In genomic region chr7:30598786-30599185, GRCm38 (mm10) we compare ENCODE assay signal across 10 mouse cellular contexts. TPM values are rescaled to one million over a fixed set of nuclear protein-coding genes. Genes with fewer than 3 reads are reported as not detected.
DNase-seq lines count a peak whose midpoint lies in the region; ATAC-seq lines count a peak whose summit lies in the region.
"Had no signal": no experiment of that assay in that cellular context is flagged by ENCODE, and none has a peak within 500 bp of the region (broad histone marks: within the 10 kb centered on the region; RNA-seq: fewer than 3 reads in every experiment).

TSS of gene Zbtb32 (minus strand) at chr7:30598909.

- H3K27me3 ChIP-seq in liver, embryonic 11.5 days (replicated peaks; ENCODE audit: control insufficient read depth, insufficient read depth, low read length): no peaks in the 10 kb centered on the region
- no peaks in the 10 kb centered on the region for H3K27me3 ChIP-seq in forebrain, embryonic 10.5 days (ENCODE audit: poor library complexity, severe bottlenecking)
- no peaks in the 10 kb centered on the region for H3K27me3 ChIP-seq in intestine, embryonic 15.5 days (replicated peaks)
- no peaks in the 10 kb centered on the region for H3K27me3 ChIP-seq in neural tube, embryonic 15.5 days (replicated peaks)

- DNase-seq in liver, embryonic 11.5 days (ENCODE audit: low spot score): no peak
- no peak for DNase-seq in liver
- no peak for DNase-seq in forebrain, embryonic 10.5 days (ENCODE audit: extremely low spot score, low spot score)
- no peak for DNase-seq in thymus, postnatal 0 days (ENCODE audit: low spot score)
- no peak for DNase-seq in urinary bladder, postnatal 4 days (ENCODE audit: low spot score in 2 of 2)
- DNase-seq in kidney, postnatal 14 days: no peak
- DNase-seq: cerebellum, adult 18-20 months; spleen, adult 18-20 months had no signal

- peak within 1 kb of the TSS; percentile 37 for H3K4me2 ChIP-seq in liver, embryonic 11.5 days
- peak within 1 kb of the TSS; percentile 30 for H3K4me2 ChIP-seq in intestine, embryonic 15.5 days (replicated peaks)
- H3K4me2 ChIP-seq in neural tube, embryonic 15.5 days: peak within 1 kb of the TSS; percentile 52

- ATAC-seq in liver, embryonic 11.5 days (replicated peaks; ENCODE audit: low FRiP score): no peak
- no peak for ATAC-seq in intestine, embryonic 15.5 days
- no peak for ATAC-seq in neural tube, embryonic 15.5 days (ENCODE audit: low FRiP score)

- no peaks in the 10 kb centered on the region for H3K36me3 ChIP-seq in liver, embryonic 11.5 days (ENCODE audit: control insufficient read depth, insufficient read depth, low read length)
- H3K36me3 ChIP-seq in forebrain, embryonic 10.5 days (replicated peaks): no peaks in the 10 kb centered on the region
- no peaks in the 10 kb centered on the region for H3K36me3 ChIP-seq in intestine, embryonic 15.5 days
- H3K36me3 ChIP-seq in neural tube, embryonic 15.5 days: no peaks in the 10 kb centered on the region

- 0 out of 2 replicates have a peak, but pooled peaks cover 4% of the 10 kb centered on the region for H3K4me1 ChIP-seq in liver, embryonic 11.5 days (replicated peaks; ENCODE audit: control insufficient read depth, insufficient read depth, low read length)
- peaks cover 14% of the 10 kb centered on the region for H3K4me1 ChIP-seq in forebrain, embryonic 10.5 days
- peaks cover 7% of the 10 kb centered on the region for H3K4me1 ChIP-seq in intestine, embryonic 15.5 days (replicated peaks)
- peaks cover 12% of the 10 kb centered on the region for H3K4me1 ChIP-seq in neural tube, embryonic 15.5 days

- H3K27ac ChIP-seq in liver, embryonic 11.5 days (ENCODE audit: low read depth, low read length): no peak within 1 kb of the TSS
- 0 out of 2 replicates have a peak within 1 kb of the TSS, but pooled peaks have one; percentile 40 for H3K27ac ChIP-seq in forebrain, embryonic 10.5 days
- 0 out of 2 replicates have a peak within 1 kb of the TSS, but pooled peaks have one; percentile 40 for H3K27ac ChIP-seq in intestine, embryonic 15.5 days
- H3K27ac ChIP-seq in neural tube, embryonic 15.5 days (replicated peaks): peak within 1 kb of the TSS; percentile 56

- no peak within 1 kb of the TSS for H3K4me3 ChIP-seq in liver, embryonic 11.5 days (ENCODE audit: low read depth, low read length)
- peak within 1 kb of the TSS; percentile 25 for H3K4me3 ChIP-seq in forebrain, embryonic 10.5 days
- no peak within 1 kb of the TSS for H3K4me3 ChIP-seq in intestine, embryonic 15.5 days (replicated peaks)
- peak within 1 kb of the TSS; percentile 21; the same call in 1 of the 2 replicates for H3K4me3 ChIP-seq in neural tube, embryonic 15.5 days (replicated peaks)

- H3K9ac ChIP-seq in liver, embryonic 11.5 days (ENCODE audit: low read depth, low read length): no peak within 1 kb of the TSS
- no peak within 1 kb of the TSS for H3K9ac ChIP-seq in intestine, embryonic 15.5 days
- H3K9ac ChIP-seq in neural tube, embryonic 15.5 days (replicated peaks): no peak within 1 kb of the TSS

- 90% methylated on average over 12 of the region's 12 CpGs for WGBS in liver, embryonic 11.5 days
- WGBS in forebrain, embryonic 10.5 days: 94% methylated on average over 12 of the region's 12 CpGs
- WGBS in intestine, embryonic 15.5 days: 93% methylated on average over 12 of the region's 12 CpGs
- WGBS in neural tube, embryonic 15.5 days: 96% methylated on average over 12 of the region's 12 CpGs

- H3K9me3 ChIP-seq in liver, embryonic 11.5 days (ENCODE audit: control insufficient read depth, low read length): no peaks in the 10 kb centered on the region
- H3K9me3 ChIP-seq in forebrain, embryonic 10.5 days: no peaks in the 10 kb centered on the region
- no peaks in the 10 kb centered on the region for H3K9me3 ChIP-seq in intestine, embryonic 15.5 days
- H3K9me3 ChIP-seq in neural tube, embryonic 15.5 days (replicated peaks): no peaks in the 10 kb centered on the region

RNA-seq across cellular contexts. Expression of gene Zbtb32, which starts in this region (rescaled TPM):
- 0.25 and 0.62 TPM in 2 replicates for polyA plus RNA-seq in liver, embryonic 11.5 days (2014; fragmentation: Nextera tagmentation; extraction: Ambion mirVana)
- polyA plus RNA-seq in forebrain, embryonic 10.5 days (2016; fragmentation: Nextera tagmentation; extraction: Ambion mirVana): 0.09 and 0.20 TPM in 2 replicates
- polyA plus RNA-seq in intestine, embryonic 15.5 days (2015; fragmentation: Nextera tagmentation; extraction: Ambion mirVana): 0.87 and 1.6 TPM in 2 replicates
- 0.37 and 0.44 TPM in 2 replicates for polyA plus RNA-seq in neural tube, embryonic 15.5 days (2015; fragmentation: Nextera tagmentation; extraction: Ambion mirVana)
- polyA plus RNA-seq in thymus, postnatal 0 days (2015; fragmentation: Nextera tagmentation; extraction: Ambion mirVana): 0.31 and 0.32 TPM in 2 replicates

Comparison
In these comparisons a context has a peak if more than half of its experiments do, and no peak if none do; other contexts are left out.
1. H3K4me3 ChIP-seq: peak in forebrain, embryonic 10.5 days (single experiment) and neural tube, embryonic 15.5 days (single experiment); none in liver, embryonic 11.5 days (single experiment) and intestine, embryonic 15.5 days (single experiment).
2. Peak in every context shown above with its lines, with median percentiles within 50 percentile points of each other: H3K4me2 ChIP-seq.